Mouse (Mus musculus) ES-Bruce4 (cell line): ENCODE results near the gene Abcf2. TPM values are rescaled to one million over a fixed set of nuclear protein-coding genes. Genes with fewer than 3 reads are reported as not detected.

ENCODE experiments used
- H3K27ac ChIP-seq: 2 replicates; pipeline ENCODE4 v1.5.1; 2012; ENCODE audit warnings: low read length, inconsistent platforms; ENCODE audit not compliant: insufficient read depth
- H3K27me3 ChIP-seq: 2 replicates; pipeline ENCODE4 v1.6.1; 2012; ENCODE audit warnings: mild to moderate bottlenecking, low read length, inconsistent platforms; ENCODE audit not compliant: control insufficient read depth, poor library complexity, insufficient read depth, severe bottlenecking
- H3K36me3 ChIP-seq: 2 replicates; pipeline ENCODE4 v1.6.1; 2012; ENCODE audit warnings: inconsistent platforms, mild to moderate bottlenecking, low read length, moderate library complexity; ENCODE audit not compliant: control insufficient read depth, poor library complexity, insufficient read depth, severe bottlenecking
- H3K4me1 ChIP-seq: one replicate; pipeline ENCODE4 v1.8.1; 2011; ENCODE audit warnings: low read length; ENCODE audit not compliant: control insufficient read depth, insufficient read depth
- H3K4me3 ChIP-seq: 2 replicates; pipeline ENCODE4 v1.5.1; 2011; ENCODE audit warnings: low read depth, mild to moderate bottlenecking, low read length
- H3K9ac ChIP-seq: 2 replicates; pipeline ENCODE4 v1.6.1; 2012; ENCODE audit warnings: low read depth, mild to moderate bottlenecking, inconsistent platforms; ENCODE audit not compliant: poor library complexity, severe bottlenecking
- H3K9me3 ChIP-seq: replicated peaks from 2 replicates; pipeline ENCODE4 v1.6.1; 2012; ENCODE audit warnings: mild to moderate bottlenecking, low read length, inconsistent platforms; ENCODE audit not compliant: control insufficient read depth, poor library complexity, insufficient read depth, severe bottlenecking
- CTCF ChIP-seq: IDR thresholded peaks from one replicate; pipeline ENCODE4 v1.8.1; 2011; ENCODE audit warnings: low read depth, low read length
- EP300 ChIP-seq: IDR thresholded peaks from 2 replicates; pipeline ENCODE4 v1.6.1; 2011; ENCODE audit warnings: low read depth, low read length; ENCODE audit not compliant: insufficient read depth
- POLR2A ChIP-seq: IDR thresholded peaks from one replicate; pipeline ENCODE4 v1.8.1; 2011; ENCODE audit warnings: low read length; ENCODE audit not compliant: insufficient read depth
- polyA plus RNA-seq: library from polyadenylated mRNA; stranded (reverse); fragments of >200 nt; gene quantifications from 2 replicates; pipeline ENCODE4 v1.2.4, GENCODE M21; 2011; ENCODE audit warnings: low read depth; ENCODE audit not compliant: missing spikeins, insufficient read depth, insufficient read length

Abcf2 gene
- polyA plus RNA-seq, 1 experiment: 113 TPM

GRCm38 (mm10) chr5:24530042-24530689 is 47.1 kb downstream of the Abcf2 start:
- TF ChIP-seq EP300 (0 out of 2 replicates have a peak, but pooled peaks have one; percentile 17), CTCF (peak; percentile 100), POLR2A (no peak)
- Histone ChIP-seq H3K4me3 (no peak overlapping the region), H3K36me3 (no peaks in the 10 kb centered on the region), H3K4me1 (no peaks in the 10 kb centered on the region), H3K9me3 (no peaks in the 10 kb centered on the region), H3K27ac (no peak overlapping the region), H3K27me3 (peaks cover 18% of the 10 kb centered on the region), H3K9ac (no peak overlapping the region)

- Histone ChIP-seq H3K27ac (no peak overlapping the region), H3K9me3 (no peaks in the 10 kb centered on the region), H3K4me3 (no peak overlapping the region), H3K27me3 (peaks cover 18% of the 10 kb centered on the region), H3K9ac (no peak overlapping the region), H3K4me1 (peaks cover 1% of the 10 kb centered on the region), H3K36me3 (no peaks in the 10 kb centered on the region)
- TF ChIP-seq POLR2A: no peak
Observed at GRCm38 (mm10) chr5:24527780-24528179, 49.5 kb downstream of the Abcf2 start.

- no peaks in the 10 kb centered on the region for H3K36me3 ChIP-seq
- H3K27ac ChIP-seq: no peak within 1 kb of the TSS
- H3K4me1 ChIP-seq: peaks cover 1% of the 10 kb centered on the region
- TF ChIP-seq CTCF (peak; percentile 21), EP300 (no peak)
- H3K4me3 ChIP-seq: peak within 1 kb of the TSS; percentile 58
- peak within 1 kb of the TSS; percentile 91 for H3K9ac ChIP-seq
- H3K9me3 ChIP-seq: no peaks in the 10 kb centered on the region
- peaks cover 18% of the 10 kb centered on the region for H3K27me3 ChIP-seq
Observed at GRCm38 (mm10) chr5:24526889-24527230, 50.4 kb downstream of the Abcf2 start, which contains the start of gene Gbx1. Gbx1 (minus strand) TSS chr5:24527202.

GRCm38 (mm10) chr5:24526190-24526888 is 50.9 kb downstream of the Abcf2 start:
- no peak overlapping the region for H3K27ac ChIP-seq
- peaks cover 18% of the 10 kb centered on the region for H3K27me3 ChIP-seq
- H3K4me1 ChIP-seq: peaks cover 1% of the 10 kb centered on the region
- H3K4me3 ChIP-seq: peak overlapping the region; percentile 58
- no peak for TF ChIP-seq EP300
- H3K9me3 ChIP-seq: no peaks in the 10 kb centered on the region
- no peaks in the 10 kb centered on the region for H3K36me3 ChIP-seq
- H3K9ac ChIP-seq: peak overlapping the region; percentile 91

GRCm38 (mm10) chr5:24525360-24526189 is 51.7 kb downstream of the Abcf2 start:
- H3K27me3 ChIP-seq: peaks cover 18% of the 10 kb centered on the region
- no peaks in the 10 kb centered on the region for H3K9me3 ChIP-seq
- H3K4me1 ChIP-seq: peaks cover 1% of the 10 kb centered on the region
- TF ChIP-seq POLR2A (no peak), EP300 (no peak), CTCF (no peak)
- H3K36me3 ChIP-seq: no peaks in the 10 kb centered on the region
- H3K4me3 ChIP-seq: peak overlapping the region; percentile 58
- peak overlapping the region; percentile 91 for H3K9ac ChIP-seq
- no peak overlapping the region for H3K27ac ChIP-seq

- Histone ChIP-seq H3K27ac (no peak overlapping the region), H3K36me3 (no peaks in the 10 kb centered on the region), H3K4me3 (no peak overlapping the region), H3K9me3 (no peaks in the 10 kb centered on the region), H3K9ac (no peak overlapping the region), H3K27me3 (peaks cover 18% of the 10 kb centered on the region), H3K4me1 (peaks cover 1% of the 10 kb centered on the region)
- TF ChIP-seq CTCF: no peak
Observed at GRCm38 (mm10) chr5:24524522-24524921, 52.7 kb downstream of the Abcf2 start.
